Mouse (Mus musculus) spleen, postnatal 36 days (tissue): ENCODE data around the gene Nfe2l3.
"Not testable (repeated sequence)": the region's sequence is repeated elsewhere in the genome, so short reads cannot be mapped to it uniquely, and the experiment has no call there.

Experiments
- DNase-seq, 2 experiments: peaks; one replicate each; pipeline ENCODE4 v3.0.0; 2022; ENCODE audit warnings: low spot score in 2 of 2, mixed read lengths in 1 of 2

The Nfe2l3 gene

GRCm38 (mm10) chr6:51432535-51433397 is at the start of gene Nfe2l3:
TSS of gene Nfe2l3 (plus strand) at chr6:51432670.
- DNase-seq: peak; percentile 38 to 48

DNA sequence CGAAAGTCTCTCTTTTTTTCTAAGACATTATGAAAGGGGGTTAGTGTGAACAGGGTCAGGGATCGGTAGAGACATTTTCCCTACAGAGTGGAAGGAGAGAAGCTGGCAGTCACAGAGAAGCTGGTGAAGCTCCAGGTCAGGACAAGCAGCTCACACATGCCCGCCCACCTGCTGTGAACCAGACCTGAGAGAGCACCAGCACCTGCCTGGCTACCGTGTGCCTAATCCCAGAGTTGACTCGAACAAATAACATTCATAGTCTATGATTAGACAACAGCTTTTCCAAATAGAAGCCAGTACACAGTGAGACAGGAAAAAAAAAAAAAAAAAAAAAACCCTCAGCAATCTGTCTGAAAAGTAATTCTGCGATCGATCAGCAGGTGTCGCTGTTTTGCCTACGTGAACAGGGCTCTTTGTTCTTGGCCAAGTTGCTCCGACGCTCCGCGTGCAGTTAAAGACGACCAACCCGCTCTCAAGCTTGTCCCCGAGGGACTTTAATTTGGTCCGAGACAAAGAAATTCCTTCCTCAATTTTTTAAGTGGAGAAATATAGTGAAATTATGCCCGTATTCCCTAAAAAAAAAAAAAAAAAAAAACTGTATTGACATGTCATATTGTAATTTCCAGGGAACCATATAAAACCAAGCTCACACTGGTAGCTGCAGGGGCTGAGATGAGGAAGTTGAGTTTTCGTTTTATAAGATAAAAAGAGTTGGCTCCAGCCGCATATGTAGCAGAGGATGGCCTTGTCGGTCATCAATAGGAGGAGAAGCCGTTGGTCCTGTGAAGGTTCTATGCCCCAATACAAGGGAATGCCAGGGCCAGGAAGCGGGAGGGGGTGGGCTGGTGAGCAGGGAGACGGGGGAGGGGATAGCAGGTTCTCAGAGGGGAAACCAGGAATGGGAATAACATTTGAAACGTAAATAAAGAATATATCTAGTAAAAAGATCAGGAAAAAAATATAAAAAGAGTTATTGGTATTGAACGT is 48.4 kb upstream of the Nfe2l3 start:
- DNase-seq: peak; percentile 68 to 76

DNA sequence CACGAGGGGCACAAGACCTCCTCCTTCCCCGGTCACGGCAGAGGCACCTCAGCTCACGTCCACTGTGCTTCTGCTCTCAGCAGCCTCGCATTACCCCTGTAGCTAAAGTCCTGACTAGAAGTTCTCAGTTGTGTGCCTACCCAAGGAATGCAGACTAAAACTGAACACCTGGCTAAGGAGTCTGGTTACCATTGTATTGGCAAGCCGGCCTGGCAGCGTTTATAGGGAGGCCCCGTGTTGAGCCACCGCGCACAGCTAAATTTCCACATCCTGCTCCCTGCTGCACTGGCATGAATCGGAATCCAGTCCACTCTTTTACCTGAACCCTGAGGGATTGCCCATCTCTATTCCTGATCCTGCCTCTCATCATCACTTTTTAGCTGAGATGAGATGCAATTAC is 42.0 kb upstream of the Nfe2l3 start:
- DNase-seq: no peak

- no peak for DNase-seq
Observed at GRCm38 (mm10) chr6:51391816-51392490, 40.5 kb upstream of the Nfe2l3 start.

DNA sequence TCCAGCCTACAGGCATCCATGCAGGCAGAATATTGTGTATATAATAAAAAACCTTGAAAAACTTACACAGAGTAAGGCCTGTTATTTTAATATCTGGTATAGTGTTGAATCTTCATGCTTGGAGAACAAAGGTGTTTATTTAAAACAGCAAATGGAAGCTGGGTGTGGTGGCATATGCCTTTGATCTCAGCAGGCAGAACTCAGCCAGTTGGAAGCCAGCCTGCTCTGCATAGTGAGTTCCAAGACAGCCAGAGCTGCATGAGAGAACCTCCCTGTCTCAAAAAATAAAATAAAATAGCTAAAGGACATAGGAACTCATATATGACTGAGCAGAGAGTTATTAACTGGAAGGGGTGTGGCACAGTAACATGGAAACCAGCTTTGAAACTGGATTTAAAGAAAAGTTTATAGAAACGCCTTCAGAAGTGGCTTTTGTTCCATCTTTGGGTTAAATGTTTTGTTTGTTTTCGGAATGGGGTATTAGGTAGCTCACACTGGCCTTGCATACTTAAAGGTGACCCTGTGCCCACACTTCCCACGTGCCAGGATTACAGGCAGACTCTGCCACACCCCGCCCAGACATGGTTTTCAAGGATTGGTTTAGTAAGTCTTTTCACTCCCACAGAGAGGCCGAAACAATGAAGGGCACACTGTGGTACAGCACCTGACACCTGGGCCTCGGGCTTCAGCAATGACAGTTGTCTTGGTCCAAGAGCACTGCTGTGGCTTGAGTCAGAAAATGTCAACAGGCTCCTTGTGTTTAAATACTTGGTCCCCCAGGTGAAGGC is 38.9 kb upstream of the Nfe2l3 start:
- no peak for DNase-seq

- not testable (repeated sequence) for DNase-seq
Observed at GRCm38 (mm10) chr6:51394367-51394766, 38.1 kb upstream of the Nfe2l3 start.

- DNase-seq: not testable (repeated sequence)
Observed at GRCm38 (mm10) chr6:51394963-51395362, 37.5 kb upstream of the Nfe2l3 start.

GRCm38 (mm10) chr6:51395486-51395885 is 37.0 kb upstream of the Nfe2l3 start:
- DNase-seq: no peak

- DNase-seq: no peak
Observed at GRCm38 (mm10) chr6:51399113-51399518, 33.4 kb upstream of the Nfe2l3 start.

GRCm38 (mm10) chr6:51401294-51401693 is 31.2 kb upstream of the Nfe2l3 start:
- no peak for DNase-seq

- DNase-seq: no peak
Observed at GRCm38 (mm10) chr6:51403598-51403997, 28.9 kb upstream of the Nfe2l3 start.

DNA sequence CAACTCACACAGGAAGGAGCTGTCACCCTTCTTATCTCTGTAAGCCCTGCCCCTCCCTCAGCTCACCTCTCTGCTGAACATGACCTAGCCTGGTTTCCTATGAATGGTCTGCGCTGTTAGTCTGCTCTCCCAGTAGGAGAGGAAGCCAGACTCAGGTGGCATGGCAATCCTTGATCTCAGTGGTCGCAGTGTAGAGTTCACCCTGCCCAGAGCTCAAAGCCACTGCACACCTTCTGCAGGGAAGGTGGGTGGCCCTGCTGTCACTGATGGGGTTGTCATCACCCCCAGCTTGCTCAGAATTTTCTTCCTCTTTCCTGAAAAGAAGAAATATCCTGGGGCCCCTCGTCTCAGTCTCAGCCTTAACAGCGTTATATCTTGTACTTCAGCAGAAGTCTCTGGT is 28.0 kb upstream of the Nfe2l3 start:
- DNase-seq: no peak

GRCm38 (mm10) chr6:51416433-51416832 is 16.0 kb upstream of the Nfe2l3 start:
- no peak for DNase-seq

DNA sequence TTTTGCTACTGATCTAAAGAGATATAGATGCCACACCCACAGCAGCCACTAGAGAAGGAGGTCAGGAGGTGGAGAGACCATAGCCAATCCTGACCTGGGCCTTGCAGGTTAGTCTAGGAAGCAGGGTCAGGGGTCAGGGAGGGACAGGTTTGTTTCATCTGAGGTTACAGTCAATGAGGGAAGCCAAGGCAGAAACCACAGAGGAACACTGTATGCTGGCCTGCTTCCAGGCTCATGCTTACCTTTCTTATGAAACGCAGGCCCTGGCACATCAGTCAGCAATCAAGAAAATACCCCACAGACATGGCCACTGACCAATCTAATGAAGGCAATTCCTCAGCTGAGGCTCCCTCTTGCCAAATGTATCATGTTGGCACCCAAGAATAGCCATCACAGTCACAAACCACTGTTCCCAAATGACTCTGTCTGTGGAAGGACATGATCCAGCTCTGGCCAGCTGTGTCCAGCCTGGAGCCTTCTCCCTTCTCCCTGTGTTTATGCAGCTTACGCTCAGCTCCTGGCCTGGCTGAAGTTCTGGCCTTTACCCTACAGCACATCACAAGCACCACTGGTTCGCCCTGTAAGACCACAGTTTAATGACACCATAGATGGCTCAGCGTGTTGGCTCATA is 15.0 kb upstream of the Nfe2l3 start:
- no peak for DNase-seq

GRCm38 (mm10) chr6:51423466-51424122 is 8.9 kb upstream of the Nfe2l3 start:
- no peak for DNase-seq

DNA sequence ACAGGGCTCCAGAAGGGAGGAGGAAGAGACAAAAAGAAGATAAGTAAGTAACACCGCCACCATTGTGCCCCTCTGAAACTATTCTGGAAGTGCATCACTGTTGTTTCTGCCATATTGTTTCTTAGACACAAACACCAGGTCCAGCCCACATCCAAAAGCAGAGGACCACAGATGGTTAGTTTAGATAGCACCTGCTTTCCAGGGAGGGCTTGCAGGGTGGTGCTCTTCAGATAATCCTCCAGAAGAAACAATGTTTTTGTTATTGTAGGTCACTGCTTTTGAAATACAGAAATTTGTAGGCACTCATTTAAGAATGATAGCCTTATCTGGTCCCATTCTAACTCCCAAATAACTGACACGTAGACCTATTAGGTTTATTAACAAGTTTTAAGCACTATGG is 7.9 kb upstream of the Nfe2l3 start:
- DNase-seq: no peak

GRCm38 (mm10) chr6:51434270-51434669 is 1.8 kb downstream of the Nfe2l3 start:
- no peak for DNase-seq

GRCm38 (mm10) chr6:51437665-51438064 is 5.2 kb downstream of the Nfe2l3 start:
- DNase-seq: no peak

GRCm38 (mm10) chr6:51438826-51439330 is 6.4 kb downstream of the Nfe2l3 start:
- no peak for DNase-seq
